Mouse (Mus musculus): Measurements from ENCODE around the gene Dll4.

DNA sequence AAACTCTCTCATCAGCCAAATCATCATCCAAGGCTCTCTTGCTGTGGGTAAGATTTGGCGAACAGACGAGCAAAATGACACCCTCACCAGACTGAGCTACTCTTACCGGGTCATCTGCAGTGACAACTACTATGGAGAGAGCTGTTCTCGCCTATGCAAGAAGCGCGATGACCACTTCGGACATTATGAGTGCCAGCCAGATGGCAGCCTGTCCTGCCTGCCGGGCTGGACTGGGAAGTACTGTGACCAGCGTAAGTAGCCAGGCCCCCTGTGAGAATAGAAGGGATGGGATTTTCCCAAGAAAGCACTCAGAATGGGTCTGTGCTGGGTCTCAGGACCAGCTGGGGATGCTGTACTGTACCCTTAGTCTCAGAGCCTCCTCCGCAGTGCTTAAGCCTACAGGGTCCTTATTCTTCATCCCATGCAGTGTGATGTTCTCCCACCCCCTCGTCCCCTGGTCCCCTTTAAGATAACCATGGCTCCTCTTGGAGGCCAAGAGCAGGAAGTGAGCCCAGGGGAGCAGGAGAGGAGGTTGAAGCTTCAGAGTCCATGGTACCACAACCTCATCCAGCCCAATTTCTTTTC is 2.5 kb downstream of the Dll4 start:
- TF ChIP-seq FLI1 (IDR thresholded peaks at IDR 0.05; ENCODE audit: low read length) (no peak), GATA1 (IDR thresholded peaks at IDR 0.05; ENCODE audit: borderline replicate concordance, low read length) (no peak)
